Mouse (Mus musculus) liver, embryonic 16.5 days (tissue): ENCODE data around the gene Armc7. TPM values are rescaled to one million over a fixed set of nuclear protein-coding genes. Genes with fewer than 3 reads are reported as not detected.
"Not testable (repeated sequence)": the region's sequence is repeated elsewhere in the genome, so short reads cannot be mapped to it uniquely, and the experiment has no call there.

Experiments used
- ATAC-seq: fragments of 200-750 bp; cut with Nextera tagmentation; 2 replicates; pipeline ENCODE4 v1.8.0; 2017; ENCODE audit warnings: low read depth, mild to moderate bottlenecking, moderate number of reproducible peaks, moderate library complexity
- H3K27ac ChIP-seq: fragments of 300-500 bp; sonication (generic); 2 replicates; pipeline ENCODE4 v1.5.1; 2014; ENCODE audit warnings: mild to moderate bottlenecking, low read length
- H3K27me3 ChIP-seq: fragments of 300-500 bp; sonication (generic); 2 replicates; pipeline ENCODE4 v1.6.1; 2014; ENCODE audit warnings: low read depth, low read length, mixed read lengths; ENCODE audit not compliant: control insufficient read depth, insufficient read depth
- H3K36me3 ChIP-seq: fragments of 300-500 bp; sonication (generic); 2 replicates; pipeline ENCODE4 v1.6.1; 2014; ENCODE audit warnings: mild to moderate bottlenecking; ENCODE audit not compliant: control insufficient read depth, insufficient read depth
- H3K4me1 ChIP-seq: fragments of 300-500 bp; sonication (generic); 2 replicates; pipeline ENCODE4 v1.6.1; 2014; ENCODE audit warnings: low read depth, low read length, mixed read lengths; ENCODE audit not compliant: control insufficient read depth
- H3K4me2 ChIP-seq: fragments of 300-500 bp; sonication (generic); 2 replicates; pipeline ENCODE4 v1.6.1; 2014; ENCODE audit warnings: low read depth, low read length, mixed read lengths
- H3K4me3 ChIP-seq: fragments of 300-500 bp; sonication (generic); 2 replicates; pipeline ENCODE4 v1.5.1; 2014; ENCODE audit warnings: low read depth, mild to moderate bottlenecking, low read length
- H3K9ac ChIP-seq: fragments of 300-500 bp; sonication (generic); 2 replicates; pipeline ENCODE4 v1.6.1; 2014; ENCODE audit warnings: low read depth, low read length
- H3K9me3 ChIP-seq: fragments of 300-500 bp; sonication (generic); replicated peaks from 2 replicates; pipeline ENCODE4 v1.6.1; 2016; ENCODE audit warnings: low read length; ENCODE audit not compliant: control insufficient read depth
- WGBS: fragments of 180-500 bp; shearing (Covaris S2); extraction: QIAGEN DNeasy Blood & Tissue Kit; methylation state at CpG from one replicate; pipeline ENCODE4 v1.1.7; 2014; ENCODE audit not compliant: insufficient replicate concordance; 5-methylcytosine and 5-hydroxymethylcytosine counted together
- polyA plus RNA-seq: library from polyadenylated mRNA; unstranded; fragments of >200 nt; fragmentation: Nextera tagmentation; extraction: Ambion mirVana; gene quantifications from 2 replicates; pipeline ENCODE4 v1.2.1, GENCODE M21; 2015

Gene Armc7
- polyA plus RNA-seq, 1 experiment from 2014 or later = 3.7 TPM

- under 1% methylated on average over 43 of the region's 43 CpGs for WGBS
- Histone ChIP-seq H3K4me2 (peak within 1 kb of the TSS; percentile 99), H3K9ac (peak within 1 kb of the TSS; percentile 73), H3K36me3 (0 out of 2 replicates have a peak, but pooled peaks cover 2% of the 10 kb centered on the region), H3K9me3 (no peaks in the 10 kb centered on the region), H3K4me1 (peaks cover 19% of the 10 kb centered on the region), H3K4me3 (peak within 1 kb of the TSS; percentile 80), H3K27me3 (no peaks in the 10 kb centered on the region), H3K27ac (peak within 1 kb of the TSS; percentile 71)
- peak; percentile 93 for ATAC-seq
These were observed 16.1 kb downstream of the Armc7 start, which contains the start of gene Nt5c for GRCm38 (mm10) chr11:115491356-115492083. Gene Nt5c, minus strand, starts transcription at chr11:115491862.

DNA sequence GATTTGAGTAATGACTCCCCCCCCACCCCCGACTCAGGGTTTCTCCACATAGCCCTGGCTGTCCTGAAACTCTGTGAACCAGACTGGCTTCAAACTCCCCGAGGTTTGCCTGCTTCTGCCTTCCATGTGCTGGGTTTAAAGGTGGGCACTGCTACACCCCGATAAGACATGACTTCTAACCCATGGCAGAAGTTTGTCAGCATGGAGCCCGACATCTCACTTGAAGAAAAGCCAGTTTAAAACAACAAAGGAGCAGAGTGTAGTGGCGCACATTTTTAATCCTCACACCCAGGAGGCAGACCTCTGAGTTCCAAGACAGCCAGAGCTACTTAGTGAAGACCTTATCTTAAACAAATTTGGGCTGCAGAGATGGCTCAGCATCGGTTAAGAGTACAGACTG is 16.9 kb downstream of the Armc7 start:
- Histone ChIP-seq H3K9me3 (no peaks in the 10 kb centered on the region), H3K4me2 (peak overlapping the region; percentile 99), H3K9ac (peak overlapping the region; percentile 73), H3K36me3 (peaks cover 6% of the 10 kb centered on the region; the same call in 1 of the 2 replicates), H3K4me3 (peak overlapping the region; percentile 80), H3K27me3 (no peaks in the 10 kb centered on the region), H3K27ac (peak overlapping the region; percentile 71; the same call in 1 of the 2 replicates), H3K4me1 (peaks cover 19% of the 10 kb centered on the region)
- WGBS = 25% methylated on average over 6 of the region's 6 CpGs
- ATAC-seq = no peak

DNA sequence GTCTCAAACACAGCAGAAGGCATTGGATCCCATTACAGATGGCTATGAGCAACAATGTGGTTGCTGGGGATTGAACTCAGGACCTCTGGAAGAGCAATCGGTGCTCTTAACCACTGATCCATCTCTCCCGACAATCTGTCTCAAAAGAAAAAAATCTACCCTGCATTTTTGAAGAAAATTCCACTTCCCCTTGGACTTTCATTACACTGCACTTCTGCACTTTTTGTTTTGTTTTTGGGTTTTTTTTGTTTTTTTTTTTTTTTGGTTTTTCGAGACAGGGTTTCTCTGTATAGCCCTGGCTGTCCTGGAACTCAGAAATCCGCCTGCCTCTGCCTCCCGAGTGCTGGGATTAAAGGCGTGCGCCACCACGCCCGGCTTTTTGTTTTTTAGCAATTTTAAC is 21.1 kb downstream of the Armc7 start:
- H3K4me2 ChIP-seq, H3K4me3 ChIP-seq, H3K9ac ChIP-seq, H3K27me3 ChIP-seq, ATAC-seq, H3K27ac ChIP-seq, H3K9me3 ChIP-seq: not testable (repeated sequence)
- WGBS = 76% methylated on average over 9 of the region's 9 CpGs
- Histone ChIP-seq H3K4me1 (peaks cover 13% of the 10 kb centered on the region), H3K36me3 (peaks cover 30% of the 10 kb centered on the region)

DNA sequence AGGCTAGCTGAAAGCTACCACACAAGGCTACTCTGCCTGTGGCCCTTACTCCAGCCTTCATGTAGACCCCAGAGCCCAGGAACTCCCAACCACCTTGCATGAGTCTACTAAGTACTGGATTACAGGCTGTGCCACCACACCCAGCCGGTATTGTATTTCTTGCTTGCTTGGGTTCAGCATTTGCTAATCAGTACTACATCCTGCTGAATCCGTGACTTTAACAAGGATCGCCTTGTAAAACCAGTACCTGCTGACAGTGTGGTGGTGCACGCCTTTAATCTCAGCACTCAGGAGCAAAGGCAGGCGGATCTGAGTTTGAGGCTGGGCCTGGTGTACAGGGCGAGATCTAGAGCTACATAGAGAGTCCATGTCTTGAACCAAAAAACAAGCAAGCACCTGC is 27.2 kb downstream of the Armc7 start:
- Histone ChIP-seq H3K9me3 (no peaks in the 10 kb centered on the region), H3K36me3 (peaks cover 37% of the 10 kb centered on the region), H3K4me1 (peaks cover 30% of the 10 kb centered on the region), H3K27ac (no peak overlapping the region), H3K4me3 (no peak overlapping the region), H3K9ac (no peak overlapping the region), H3K27me3 (no peaks in the 10 kb centered on the region), H3K4me2 (no peak overlapping the region)
- no peak for ATAC-seq
- WGBS = 88% methylated on average over 6 of the region's 6 CpGs

- H3K27me3 ChIP-seq = no peaks in the 10 kb centered on the region
- peak overlapping the region; percentile 37 for H3K9ac ChIP-seq
- H3K4me2 ChIP-seq = peak overlapping the region; percentile 69
- peaks cover 11% of the 10 kb centered on the region for H3K36me3 ChIP-seq
- ATAC-seq = peak; percentile 74
- H3K27ac ChIP-seq = peak overlapping the region; percentile 81
- WGBS = 16% methylated on average over 3 of the region's 3 CpGs
- H3K9me3 ChIP-seq = no peaks in the 10 kb centered on the region
- H3K4me1 ChIP-seq = peaks cover 68% of the 10 kb centered on the region
- peak overlapping the region; percentile 28 for H3K4me3 ChIP-seq
These were observed 31.1 kb downstream of the Armc7 start for GRCm38 (mm10) chr11:115506586-115506985.

DNA sequence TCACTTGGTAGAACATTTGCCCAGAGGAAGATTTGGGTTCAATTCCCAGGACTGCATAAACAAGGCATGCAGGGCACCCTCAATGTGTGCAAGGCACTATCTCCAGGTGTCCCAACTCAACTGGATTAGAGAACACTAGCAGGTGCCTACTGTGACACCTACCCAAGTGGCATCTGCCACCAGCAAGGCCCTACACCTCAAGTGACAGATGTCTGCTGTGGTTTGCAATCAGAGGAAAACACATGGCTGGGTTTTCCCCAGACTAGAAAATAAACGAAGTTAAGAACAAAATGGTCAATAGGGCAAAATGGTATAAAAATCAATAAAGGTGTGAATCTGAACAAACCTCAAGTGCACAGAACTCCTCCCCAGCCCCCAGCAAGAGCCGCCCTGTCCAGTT is 32.6 kb downstream of the Armc7 start:
- H3K9ac ChIP-seq = peak overlapping the region; percentile 30; the same call in 1 of the 2 replicates
- H3K9me3 ChIP-seq = no peaks in the 10 kb centered on the region
- 50% methylated on average over 2 of the region's 2 CpGs for WGBS
- H3K27ac ChIP-seq = peak overlapping the region; percentile 81
- H3K36me3 ChIP-seq = no peaks in the 10 kb centered on the region; the same call in 1 of the 2 replicates
- H3K4me3 ChIP-seq = no peak overlapping the region
- H3K4me1 ChIP-seq = peaks cover 81% of the 10 kb centered on the region
- no peak for ATAC-seq
- peak overlapping the region; percentile 18; the same call in 1 of the 2 replicates for H3K4me2 ChIP-seq
- H3K27me3 ChIP-seq = no peaks in the 10 kb centered on the region

- Histone ChIP-seq H3K4me2 (peak overlapping the region; percentile 88), H3K27me3 (no peaks in the 10 kb centered on the region), H3K4me1 (peaks cover 79% of the 10 kb centered on the region), H3K27ac (peak overlapping the region; percentile 94), H3K9me3 (no peaks in the 10 kb centered on the region), H3K36me3 (no peaks in the 10 kb centered on the region), H3K4me3 (peak overlapping the region; percentile 94), H3K9ac (peak overlapping the region; percentile 35)
- WGBS = 31% methylated on average over 6 of the region's 6 CpGs
- ATAC-seq = peak; percentile 27
These were observed 34.5 kb downstream of the Armc7 start for GRCm38 (mm10) chr11:115509773-115510506.

GRCm38 (mm10) chr11:115510507-115510888 is 35.0 kb downstream of the Armc7 start:
- Histone ChIP-seq H3K27ac (peak overlapping the region; percentile 94), H3K4me2 (peak overlapping the region; percentile 88), H3K27me3 (no peaks in the 10 kb centered on the region), H3K4me3 (peak overlapping the region; percentile 94), H3K4me1 (peaks cover 75% of the 10 kb centered on the region), H3K9me3 (no peaks in the 10 kb centered on the region), H3K36me3 (no peaks in the 10 kb centered on the region), H3K9ac (peak overlapping the region; percentile 35)
- ATAC-seq = no peak
- 28% methylated on average over 5 of the region's 5 CpGs for WGBS

DNA sequence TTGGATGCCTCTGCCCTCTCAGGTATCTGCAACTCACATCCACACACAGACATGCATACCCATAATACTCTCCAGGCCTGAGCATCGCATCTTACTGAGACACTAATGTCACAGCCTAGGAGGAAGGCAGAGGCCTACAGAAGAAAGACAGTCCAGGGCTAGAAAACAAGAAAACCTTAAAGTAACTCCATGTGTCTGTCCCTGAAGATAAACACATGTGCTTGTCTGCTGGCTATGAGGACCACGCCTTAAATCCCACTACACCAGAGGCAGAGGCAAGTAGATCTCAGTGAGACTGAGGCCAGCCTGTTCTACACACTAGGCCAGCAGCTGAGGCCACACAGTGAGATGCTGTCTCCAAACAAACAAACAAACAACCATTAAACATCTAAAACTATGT is 35.7 kb downstream of the Armc7 start:
- WGBS = 30% methylated on average over 2 of the region's 2 CpGs
- Histone ChIP-seq H3K9ac (peak overlapping the region; percentile 89), H3K4me1 (peaks cover 69% of the 10 kb centered on the region), H3K4me2 (peak overlapping the region; percentile 88), H3K4me3 (peak overlapping the region; percentile 94), H3K27me3 (no peaks in the 10 kb centered on the region), H3K27ac (peak overlapping the region; percentile 94), H3K9me3 (no peaks in the 10 kb centered on the region), H3K36me3 (no peaks in the 10 kb centered on the region)
- peak; percentile 62 for ATAC-seq
